30 mouse cellular contexts compared by ENCODE assay signal in the genomic region with DNA sequence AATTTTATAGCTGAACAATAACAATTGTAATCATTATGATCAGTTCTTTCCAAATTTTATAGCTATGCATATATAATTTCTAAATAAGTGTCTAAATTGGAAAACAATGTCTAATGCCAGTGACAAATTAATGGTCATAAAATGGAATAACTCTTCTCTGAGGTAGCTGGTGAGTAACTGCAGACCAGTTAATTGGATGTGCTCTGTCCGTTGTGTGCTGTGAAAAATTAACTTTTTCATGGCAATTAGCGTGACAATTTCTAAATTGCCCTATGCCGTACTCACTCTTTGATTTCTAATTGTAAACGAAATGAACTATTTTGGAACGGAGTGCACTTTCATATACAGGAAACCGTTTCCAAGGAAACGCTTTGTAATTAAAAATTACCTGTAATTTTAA.
"Had no signal": no experiment of that assay in that cellular context is flagged by ENCODE, and none has a peak within 500 bp of the region (broad histone marks: within the 10 kb centered on the region; RNA-seq: fewer than 3 reads in every experiment).

No protein-coding gene starts in this region.

- H3K27ac ChIP-seq: limb, embryonic 10.5 days; limb, embryonic 12.5 days; limb, embryonic 13.5 days; limb, embryonic 15.5 days; liver, embryonic 12.5 days; liver, embryonic 13.5 days; liver, embryonic 14.5 days; liver, embryonic 15.5 days; lung, embryonic 15.5 days; macrophage; midbrain, embryonic 10.5 days; midbrain, embryonic 12.5 days; midbrain, embryonic 13.5 days; midbrain, embryonic 15.5 days; neural tube, embryonic 12.5 days had no signal

- H3K27me3 ChIP-seq: limb, embryonic 12.5 days; limb, embryonic 13.5 days; limb, embryonic 15.5 days; liver, embryonic 12.5 days; liver, embryonic 13.5 days; liver, embryonic 15.5 days; lung, embryonic 15.5 days; megakaryocyte, embryonic 14.5 days; midbrain, embryonic 12.5 days; midbrain, embryonic 13.5 days; midbrain, embryonic 15.5 days; neural tube, embryonic 12.5 days had no signal

- H3K36me3 ChIP-seq: limb, embryonic 10.5 days; limb, embryonic 12.5 days; limb, embryonic 13.5 days; limb, embryonic 15.5 days; liver, embryonic 12.5 days; liver, embryonic 13.5 days; liver, embryonic 15.5 days; lung, embryonic 15.5 days; midbrain, embryonic 10.5 days; midbrain, embryonic 12.5 days; midbrain, embryonic 13.5 days; midbrain, embryonic 15.5 days; neural tube, embryonic 12.5 days had no signal

- H3K4me3 ChIP-seq: limb, embryonic 10.5 days; limb, embryonic 12.5 days; limb, embryonic 13.5 days; limb, embryonic 15.5 days; liver, embryonic 12.5 days; liver, embryonic 13.5 days; liver, embryonic 15.5 days; lung, embryonic 15.5 days; megakaryocyte, embryonic 14.5 days; midbrain, embryonic 10.5 days; midbrain, embryonic 12.5 days; midbrain, embryonic 13.5 days; midbrain, embryonic 15.5 days; myocyte; neural tube, embryonic 12.5 days had no signal

- ATAC-seq: liver, embryonic 12.5 days; liver, postnatal 0 days; lung, postnatal 0 days had no signal

- H3K9me3 ChIP-seq: limb, embryonic 10.5 days; limb, embryonic 12.5 days; limb, embryonic 13.5 days; limb, embryonic 15.5 days; liver, embryonic 12.5 days; liver, embryonic 13.5 days; liver, embryonic 15.5 days; lung, embryonic 15.5 days; midbrain, embryonic 10.5 days; midbrain, embryonic 12.5 days; midbrain, embryonic 13.5 days; midbrain, embryonic 15.5 days; neural tube, embryonic 12.5 days had no signal

- H3K4me2 ChIP-seq: limb, embryonic 12.5 days; limb, embryonic 13.5 days; limb, embryonic 15.5 days; liver, embryonic 11.5 days; liver, embryonic 12.5 days; liver, embryonic 13.5 days; liver, embryonic 15.5 days; lung, embryonic 14.5 days; lung, embryonic 15.5 days; midbrain, embryonic 11.5 days; midbrain, embryonic 12.5 days; midbrain, embryonic 13.5 days; midbrain, embryonic 15.5 days; neural tube, embryonic 12.5 days had no signal

- H3K9ac ChIP-seq: limb, embryonic 12.5 days; limb, embryonic 13.5 days; limb, embryonic 15.5 days; liver, embryonic 12.5 days; liver, embryonic 13.5 days; liver, embryonic 14.5 days; liver, embryonic 15.5 days; liver, postnatal 0 days; lung, embryonic 14.5 days; lung, embryonic 15.5 days; midbrain, embryonic 12.5 days; midbrain, embryonic 13.5 days; midbrain, embryonic 15.5 days; neural tube, embryonic 12.5 days had no signal

- H3K4me1 ChIP-seq: limb, embryonic 10.5 days; limb, embryonic 12.5 days; limb, embryonic 13.5 days; limb, embryonic 15.5 days; liver, embryonic 12.5 days; liver, embryonic 13.5 days; liver, embryonic 15.5 days; lung, embryonic 15.5 days; megakaryocyte, embryonic 14.5 days; midbrain, embryonic 10.5 days; midbrain, embryonic 12.5 days; midbrain, embryonic 13.5 days; midbrain, embryonic 15.5 days; neural tube, embryonic 12.5 days had no signal

- DNase-seq: left cerebral cortex, postnatal 4 days; liver; liver, embryonic 13.5 days; liver, postnatal 0 days; lung, adult 18-20 months; lung, adult 2 months; lung, embryonic 14.5 days; lung, postnatal 10 days; lung, postnatal 14 days; lung, postnatal 36 days; lung, postnatal 4 days had no signal
